Mouse (Mus musculus) embryonic facial prominence, embryonic 11.5 days (tissue): ENCODE results near the gene Josd1. TPM values are rescaled to one million over a fixed set of nuclear protein-coding genes. Genes with fewer than 3 reads are reported as not detected.
A peak's percentile ranks its signal among the peaks of the same experiment; 100 is the strongest.

ENCODE experiments used
- ATAC-seq: fragments of 200-750 bp; cut with Nextera tagmentation; replicated peaks from 2 replicates; pipeline ENCODE4 v1.8.0; 2017; ENCODE audit warnings: low read depth; ENCODE audit not compliant: insufficient number of reproducible peaks, low FRiP score, low TSS enrichment
- DNase-seq: peaks from one replicate; pipeline ENCODE4 v3.0.0-alpha.2; 2015; ENCODE audit warnings: low spot score
- H3K27ac ChIP-seq: fragments of 300-500 bp; sonication (generic); replicated peaks from 2 replicates; pipeline ENCODE4 v1.5.1; 2014; ENCODE audit warnings: mild to moderate bottlenecking, low read depth, low read length, control low read depth
- H3K27me3 ChIP-seq: fragments of 300-500 bp; sonication (generic); 2 replicates; pipeline ENCODE4 v1.6.1; 2014; ENCODE audit warnings: mild to moderate bottlenecking, low read length, moderate library complexity, mixed read lengths; ENCODE audit not compliant: control insufficient read depth, insufficient read depth
- H3K36me3 ChIP-seq: fragments of 300-500 bp; sonication (generic); replicated peaks from 2 replicates; pipeline ENCODE4 v1.6.1; 2014; ENCODE audit warnings: low read depth, mild to moderate bottlenecking, low read length, moderate library complexity, mixed read lengths; ENCODE audit not compliant: control insufficient read depth, insufficient read depth
- H3K4me1 ChIP-seq: fragments of 300-500 bp; sonication (generic); 2 replicates; pipeline ENCODE4 v1.6.1; 2014; ENCODE audit warnings: low read length, mixed read lengths; ENCODE audit not compliant: control insufficient read depth, insufficient read depth
- H3K4me2 ChIP-seq: fragments of 300-500 bp; sonication (generic); 2 replicates; pipeline ENCODE4 v1.6.1; 2014; ENCODE audit warnings: low read depth, mild to moderate bottlenecking, control low read depth, low read length, moderate library complexity
- H3K4me3 ChIP-seq: fragments of 300-500 bp; sonication (generic); 2 replicates; pipeline ENCODE4 v1.5.1; 2014; ENCODE audit warnings: low read depth, low read length, control low read depth
- H3K9ac ChIP-seq: fragments of 300-500 bp; sonication (generic); replicated peaks from 2 replicates; pipeline ENCODE4 v1.6.1; 2014; ENCODE audit warnings: mild to moderate bottlenecking, control low read depth, low read length
- H3K9me3 ChIP-seq: fragments of 300-500 bp; sonication (generic); replicated peaks from 2 replicates; pipeline ENCODE4 v1.6.1; 2016; ENCODE audit warnings: mild to moderate bottlenecking, low read length, inconsistent platforms, mixed read lengths; ENCODE audit not compliant: control insufficient read depth
- WGBS: fragments of 180-500 bp; shearing (Covaris S2); extraction: QIAGEN DNeasy Blood & Tissue Kit; methylation state at CpG from one replicate; pipeline ENCODE4 v1.1.7; 2014; 5-methylcytosine and 5-hydroxymethylcytosine counted together
- polyA plus RNA-seq: library from polyadenylated mRNA; unstranded; fragments of >200 nt; fragmentation: Nextera tagmentation; extraction: Ambion mirVana; gene quantifications from 2 replicates; pipeline ENCODE4 v1.2.1, GENCODE M21; 2014

Josd1 gene
- polyA plus RNA-seq, 1 experiment from 2014 or later, result 17.4 TPM

GRCm38 (mm10) chr15:79690426-79691022 lies 2.8 kb upstream of the Josd1 start, which contains the start of gene Gtpbp1:
Gene Gtpbp1 (plus strand): TSS chr15:79690845.
- H3K9ac ChIP-seq, result peak within 1 kb of the TSS; percentile 89
- H3K36me3 ChIP-seq, result no peaks in the 10 kb centered on the region
- no peaks in the 10 kb centered on the region for H3K27me3 ChIP-seq
- ATAC-seq (peak; percentile 97), DNase-seq (peak; percentile 99)
- H3K9me3 ChIP-seq, result no peaks in the 10 kb centered on the region
- WGBS, result under 1% methylated on average over 45 of the region's 45 CpGs
- H3K4me2 ChIP-seq, result peak within 1 kb of the TSS; percentile 93
- H3K4me3 ChIP-seq, result peak within 1 kb of the TSS; percentile 79
- H3K4me1 ChIP-seq, result peaks cover 2% of the 10 kb centered on the region
- peak within 1 kb of the TSS; percentile 43 for H3K27ac ChIP-seq

- ATAC-seq, result no peak
- Histone ChIP-seq H3K27me3 (no peaks in the 10 kb centered on the region), H3K27ac (no peak overlapping the region), H3K36me3 (no peaks in the 10 kb centered on the region; the same call in 1 of the 2 replicates), H3K4me3 (peak overlapping the region; percentile 28), H3K9ac (no peak overlapping the region; the same call in 1 of the 2 replicates), H3K9me3 (no peaks in the 10 kb centered on the region), H3K4me2 (peak overlapping the region; percentile 54), H3K4me1 (peaks cover 8% of the 10 kb centered on the region)
- no peak for DNase-seq
- WGBS, result 19% methylated on average over 24 of the region's 24 CpGs
Measured at GRCm38 (mm10) chr15:79689662-79690425, 2.1 kb upstream of the Josd1 start.

GRCm38 (mm10) chr15:79688268-79688956 lies 693 bp upstream of the Josd1 start:
- Histone ChIP-seq H3K9ac (peak overlapping the region; percentile 92), H3K4me3 (peak overlapping the region; percentile 94), H3K27me3 (no peaks in the 10 kb centered on the region), H3K4me2 (peak overlapping the region; percentile 79), H3K9me3 (no peaks in the 10 kb centered on the region), H3K4me1 (peaks cover 8% of the 10 kb centered on the region), H3K27ac (peak overlapping the region; percentile 95), H3K36me3 (no peaks in the 10 kb centered on the region; the same call in 1 of the 2 replicates)
- no peak for ATAC-seq
- no peak for DNase-seq
- 3% methylated on average over 8 of the region's 8 CpGs for WGBS

- peak overlapping the region; percentile 92 for H3K9ac ChIP-seq
- no peaks in the 10 kb centered on the region for H3K27me3 ChIP-seq
- no peak for ATAC-seq
- peak overlapping the region; percentile 79 for H3K4me2 ChIP-seq
- H3K36me3 ChIP-seq, result no peaks in the 10 kb centered on the region; the same call in 1 of the 2 replicates
- 1% methylated on average over 25 of the region's 33 CpGs for WGBS
- peak; percentile 39 for DNase-seq
- peak overlapping the region; percentile 94 for H3K4me3 ChIP-seq
- H3K4me1 ChIP-seq, result peaks cover 8% of the 10 kb centered on the region
- H3K27ac ChIP-seq, result peak overlapping the region; percentile 95
- no peaks in the 10 kb centered on the region for H3K9me3 ChIP-seq
Measured at GRCm38 (mm10) chr15:79687175-79687574, 544 bp downstream of the Josd1 start.

GRCm38 (mm10) chr15:79686046-79686869 lies 1.5 kb downstream of the Josd1 start:
- no peak overlapping the region for H3K27ac ChIP-seq
- DNase-seq, result no peak

GRCm38 (mm10) chr15:79685141-79685641 lies 2.5 kb downstream of the Josd1 start:
- 32% methylated on average over 6 of the region's 6 CpGs for WGBS
- no peak for DNase-seq
- Histone ChIP-seq H3K4me1 (peaks cover 8% of the 10 kb centered on the region), H3K9me3 (no peaks in the 10 kb centered on the region), H3K4me2 (peak overlapping the region; percentile 79), H3K27ac (no peak overlapping the region), H3K36me3 (no peaks in the 10 kb centered on the region; the same call in 1 of the 2 replicates), H3K9ac (peak overlapping the region; percentile 45), H3K27me3 (no peaks in the 10 kb centered on the region), H3K4me3 (peak overlapping the region; percentile 94)
- ATAC-seq, result no peak

More at GRCm38 (mm10) chr15:79686046-79686869, 1.5 kb downstream of the Josd1 start:
- peak overlapping the region; percentile 79 for H3K4me2 ChIP-seq
- no peaks in the 10 kb centered on the region for H3K9me3 ChIP-seq
- peak overlapping the region; percentile 94 for H3K4me3 ChIP-seq
- no peaks in the 10 kb centered on the region; the same call in 1 of the 2 replicates for H3K36me3 ChIP-seq
- 22% methylated on average over 15 of the region's 15 CpGs for WGBS
- no peaks in the 10 kb centered on the region for H3K27me3 ChIP-seq
- H3K9ac ChIP-seq, result peak overlapping the region; percentile 48
- no peak for ATAC-seq
- peaks cover 8% of the 10 kb centered on the region for H3K4me1 ChIP-seq

GRCm38 (mm10) chr15:79684616-79685015 lies 3.1 kb downstream of the Josd1 start:
- DNase-seq, result no peak
- H3K9ac ChIP-seq, result peak overlapping the region; percentile 32; the same call in 1 of the 2 replicates
- H3K27me3 ChIP-seq, result no peaks in the 10 kb centered on the region
- H3K4me2 ChIP-seq, result peak overlapping the region; percentile 79
- H3K4me1 ChIP-seq, result peaks cover 8% of the 10 kb centered on the region
- no peaks in the 10 kb centered on the region for H3K9me3 ChIP-seq
- no peak overlapping the region for H3K27ac ChIP-seq
- ATAC-seq, result no peak
- H3K36me3 ChIP-seq, result no peaks in the 10 kb centered on the region; the same call in 1 of the 2 replicates
- 80% methylated on average over 6 of the region's 6 CpGs for WGBS
- peak overlapping the region; percentile 94; the same call in 1 of the 2 replicates for H3K4me3 ChIP-seq
